In genomic region chr9:31252182-31252799, GRCm38 (mm10) we compare ENCODE assay signal across 9 mouse cellular contexts. TPM values are rescaled to one million over a fixed set of nuclear protein-coding genes. Genes with fewer than 3 reads are reported as not detected.
A peak's percentile ranks its signal among the peaks of the same experiment; 100 is the strongest.
DNase-seq lines count a peak whose midpoint lies in the region; ATAC-seq and TF ChIP-seq lines count a peak whose summit lies in the region.
"Had no signal": no experiment of that assay in that cellular context is flagged by ENCODE, and none has a peak within 500 bp of the region (broad histone marks: within the 10 kb centered on the region; RNA-seq: fewer than 3 reads in every experiment).

No protein-coding gene starts in this region.

- H3K4me2 ChIP-seq in heart, postnatal 0 days (ENCODE audit: low read depth, low read length), result no peak overlapping the region
- no peak overlapping the region for H3K4me2 ChIP-seq in lung, postnatal 0 days (replicated peaks; ENCODE audit: low read depth, low read length)
- H3K4me2 ChIP-seq: embryonic facial prominence, embryonic 13.5 days had no signal

- H3K4me3 ChIP-seq in heart, postnatal 0 days (ENCODE audit: low read depth, low read length), result no peak overlapping the region
- no peak overlapping the region for H3K4me3 ChIP-seq in lung, postnatal 0 days (ENCODE audit: low read depth, low read length)
- H3K4me3 ChIP-seq: embryonic facial prominence, embryonic 13.5 days had no signal

- WGBS in heart, postnatal 0 days, result 66% methylated on average over 10 of the region's 10 CpGs
- 55% methylated on average over 10 of the region's 10 CpGs for WGBS in lung, postnatal 0 days

- peak; percentile 62 for DNase-seq in ES-CJ7 (ENCODE audit: low read depth, low spot score)
- DNase-seq in adrenal gland, postnatal 10 days, result peak; percentile 71
- no peak for DNase-seq in heart, postnatal 0 days (ENCODE audit: low spot score)
- DNase-seq in lung, postnatal 0 days (ENCODE audit: low spot score), result peak; percentile 51
- DNase-seq in thymus, postnatal 4 days, result peak; percentile 56
- DNase-seq in embryo, embryonic 10.5 days (ENCODE audit: low spot score), result no peak
- no peak for DNase-seq in right cerebral cortex, adult 18-20 months

- no peaks in the 10 kb centered on the region for H3K9me3 ChIP-seq in heart, postnatal 0 days (replicated peaks; ENCODE audit: control insufficient read depth, low read length)
- no peaks in the 10 kb centered on the region for H3K9me3 ChIP-seq in lung, postnatal 0 days (ENCODE audit: low read length)
- H3K9me3 ChIP-seq: embryonic facial prominence, embryonic 13.5 days had no signal

- no peak overlapping the region for H3K9ac ChIP-seq in heart, postnatal 0 days (replicated peaks; ENCODE audit: low read depth, low read length)
- no peak overlapping the region for H3K9ac ChIP-seq in lung, postnatal 0 days (replicated peaks; ENCODE audit: low read depth)
- H3K9ac ChIP-seq: embryonic facial prominence, embryonic 13.5 days had no signal

- H3K27ac ChIP-seq in heart, postnatal 0 days (ENCODE audit: low read depth), result peak overlapping the region; percentile 83
- H3K27ac ChIP-seq in lung, postnatal 0 days (ENCODE audit: low read length), result peak overlapping the region; percentile 73; the same call in 1 of the 2 replicates

- H3K4me1 ChIP-seq in heart, postnatal 0 days (ENCODE audit: control insufficient read depth, insufficient read depth), result 0 out of 2 replicates have a peak, but pooled peaks cover 5% of the 10 kb centered on the region
- peaks cover 6% of the 10 kb centered on the region; the same call in 1 of the 2 replicates for H3K4me1 ChIP-seq in lung, postnatal 0 days (ENCODE audit: insufficient read depth, low read depth, low read length)
- H3K4me1 ChIP-seq: embryonic facial prominence, embryonic 13.5 days had no signal

- ATAC-seq in heart, postnatal 0 days (ENCODE audit: insufficient read depth, low read depth), result no peak
- peak; percentile 43 for ATAC-seq in lung, postnatal 0 days
- ATAC-seq in frontal cortex, adult (ENCODE audit: low TSS enrichment), result no peak

- H3K36me3 ChIP-seq in heart, postnatal 0 days (replicated peaks; ENCODE audit: control insufficient read depth, insufficient read depth, low read length), result no peaks in the 10 kb centered on the region
- H3K36me3 ChIP-seq in lung, postnatal 0 days (ENCODE audit: insufficient read depth, low read length), result no peaks in the 10 kb centered on the region
- H3K36me3 ChIP-seq: embryonic facial prominence, embryonic 13.5 days had no signal

- TF ChIP-seq EP300 in heart, postnatal 0 days (IDR thresholded peaks at IDR 0.05; ENCODE audit: low read depth), result no peak
- no peak for TF ChIP-seq EP300 in lung, postnatal 0 days (IDR thresholded peaks at IDR 0.05)

- TF ChIP-seq CTCF in heart, postnatal 0 days (IDR thresholded peaks at IDR 0.05; ENCODE audit: low read depth), result no peak
- no peak for TF ChIP-seq CTCF in lung, postnatal 0 days (IDR thresholded peaks at IDR 0.05)

- no peaks in the 10 kb centered on the region for H3K27me3 ChIP-seq in heart, postnatal 0 days (ENCODE audit: control insufficient read depth, insufficient read depth, low read length)
- H3K27me3 ChIP-seq in lung, postnatal 0 days (replicated peaks; ENCODE audit: insufficient read depth, low read length), result no peaks in the 10 kb centered on the region
- H3K27me3 ChIP-seq: embryonic facial prominence, embryonic 13.5 days had no signal

RNA-seq across cellular contexts. Expression of gene Prdm10, which starts 28.0 kb away (rescaled TPM):
- total RNA-seq in adrenal gland, postnatal 10 days (2021), result 1 to 10 TPM; 5.9 to 7.8 TPM
- total RNA-seq in heart, postnatal 0 days (2014; rRNA removed; ENCODE audit: low replicate concordance), result 2.6 and 5.8 TPM in 2 replicates
- polyA plus RNA-seq in heart, postnatal 0 days (2015; fragmentation: Nextera tagmentation; extraction: Ambion mirVana), result 1.2 and 1.3 TPM in 2 replicates
- 1.2 and 1.5 TPM in 2 replicates for polyA plus RNA-seq in lung, postnatal 0 days (2015; fragmentation: Nextera tagmentation; extraction: Ambion mirVana)

RNA-seq across cellular contexts. Expression of gene Aplp2, which starts 40.7 kb away (rescaled TPM):
- total RNA-seq in adrenal gland, postnatal 10 days (2021), result 100 to 1,000 TPM; 528 to 532 TPM
- 305 and 331 TPM in 2 replicates for total RNA-seq in heart, postnatal 0 days (2014; rRNA removed; ENCODE audit: low replicate concordance)
- polyA plus RNA-seq in heart, postnatal 0 days (2015; fragmentation: Nextera tagmentation; extraction: Ambion mirVana), result 301 and 312 TPM in 2 replicates
- polyA plus RNA-seq in lung, postnatal 0 days (2015; fragmentation: Nextera tagmentation; extraction: Ambion mirVana), result 523 and 525 TPM in 2 replicates

Comparison
In these comparisons a context has a peak if more than half of its experiments do, and no peak if none do; other contexts are left out.
1. DNase-seq: peak in ES-CJ7 (single experiment), adrenal gland, postnatal 10 days (single experiment), lung, postnatal 0 days (single experiment) and thymus, postnatal 4 days (single experiment); none in heart, postnatal 0 days (single experiment), embryo, embryonic 10.5 days (single experiment) and right cerebral cortex, adult 18-20 months (single experiment).